Mouse (Mus musculus): ENCODE results near the gene Eng. TPM values are rescaled to one million over a fixed set of nuclear protein-coding genes. Genes with fewer than 3 reads are reported as not detected.
A peak's percentile ranks its signal among the peaks of the same experiment; 100 is the strongest.

Eng gene
- polyA plus RNA-seq, 1 experiment from 2014 or later = 25.5 TPM

DNA sequence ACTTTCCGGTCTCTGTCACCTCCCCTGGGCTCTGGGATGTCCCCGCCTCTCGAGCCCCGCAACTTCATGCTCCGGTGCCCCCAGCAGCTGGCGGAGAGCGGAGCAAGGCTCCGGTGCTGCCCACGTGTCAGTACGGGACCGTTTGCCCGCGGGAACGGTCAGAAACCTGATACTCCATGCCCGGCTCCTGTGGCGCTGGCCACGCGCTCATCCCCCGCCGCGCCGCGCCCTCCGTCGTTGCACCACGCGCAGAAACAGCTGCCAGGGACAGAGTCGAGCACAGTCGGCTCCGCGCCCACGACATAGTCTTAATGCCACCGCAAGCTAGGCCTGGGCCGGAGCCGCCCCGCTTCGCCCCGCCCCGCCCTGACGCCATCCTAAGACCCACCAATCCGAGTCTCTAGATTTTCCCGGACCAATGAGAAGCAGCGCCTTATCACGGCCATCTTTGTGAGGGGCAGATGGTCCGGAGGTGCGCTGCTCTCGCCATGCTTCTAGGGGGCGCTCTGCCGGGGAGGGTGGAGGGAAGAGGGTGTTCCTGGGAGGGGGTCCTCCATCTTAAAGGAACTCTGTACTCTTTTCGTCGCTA, 47.5 kb downstream of the Eng start:
- Histone ChIP-seq H3K9me3 (ENCODE audit: control insufficient read depth, low read length) (no peaks in the 10 kb centered on the region), H3K4me3 (ENCODE audit: low read depth, low read length) (peak overlapping the region; percentile 75), H3K27me3 (ENCODE audit: control insufficient read depth, insufficient read depth, low read length) (no peaks in the 10 kb centered on the region), H3K36me3 (ENCODE audit: control insufficient read depth, insufficient read depth, low read length) (no peaks in the 10 kb centered on the region), H3K9ac (ENCODE audit: low read length) (peak overlapping the region; percentile 83), H3K4me2 (ENCODE audit: low read depth, low read length, severe bottlenecking) (peak overlapping the region; percentile 93), H3K27ac (ENCODE audit: low read depth, low read length) (peak overlapping the region; percentile 46; the same call in 1 of the 2 replicates), H3K4me1 (replicated peaks; ENCODE audit: control insufficient read depth, insufficient read depth, low read length) (peaks cover 4% of the 10 kb centered on the region; the same call in 1 of the 2 replicates)
- peak; percentile 98 for DNase-seq (ENCODE audit: low spot score)
- WGBS = under 1% methylated on average over 51 of the region's 51 CpGs
- ATAC-seq (replicated peaks; ENCODE audit: low FRiP score) = peak; percentile 99

DNA sequence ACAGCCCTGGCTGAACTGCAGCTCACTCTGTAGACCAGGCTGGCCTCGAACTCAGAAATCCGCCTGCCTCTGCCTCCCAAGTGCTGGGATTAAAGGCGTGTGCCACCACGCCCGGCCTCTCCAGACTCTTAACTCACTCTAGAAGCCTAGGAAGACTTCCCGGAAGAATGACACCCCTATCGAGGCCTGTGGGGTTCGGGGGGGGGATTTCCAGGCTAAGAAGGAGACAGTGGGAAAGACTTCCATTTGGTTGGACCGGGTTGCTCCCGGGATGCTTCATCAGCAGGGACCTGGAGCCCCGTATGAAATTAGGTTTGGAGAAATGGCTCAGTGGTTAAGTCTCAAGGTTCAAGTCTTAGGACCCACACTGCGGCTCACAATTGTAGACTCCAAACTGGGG, 48.3 kb downstream of the Eng start:
- no peak for ATAC-seq (replicated peaks; ENCODE audit: low FRiP score)
- peak overlapping the region; percentile 75; the same call in 1 of the 2 replicates for H3K4me3 ChIP-seq (ENCODE audit: low read depth, low read length)
- H3K27me3 ChIP-seq (ENCODE audit: control insufficient read depth, insufficient read depth, low read length) = no peaks in the 10 kb centered on the region
- peak overlapping the region; percentile 59; the same call in 1 of the 2 replicates for H3K9ac ChIP-seq (ENCODE audit: low read length)
- H3K36me3 ChIP-seq (ENCODE audit: control insufficient read depth, insufficient read depth, low read length) = no peaks in the 10 kb centered on the region
- no peaks in the 10 kb centered on the region for H3K9me3 ChIP-seq (ENCODE audit: control insufficient read depth, low read length)
- no peak for DNase-seq (ENCODE audit: low spot score)
- H3K27ac ChIP-seq (ENCODE audit: low read depth, low read length) = no peak overlapping the region
- 88% methylated on average over 12 of the region's 12 CpGs for WGBS
- H3K4me2 ChIP-seq (ENCODE audit: low read depth, low read length, severe bottlenecking) = peak overlapping the region; percentile 93; the same call in 1 of the 2 replicates
- H3K4me1 ChIP-seq (replicated peaks; ENCODE audit: control insufficient read depth, insufficient read depth, low read length) = peaks cover 4% of the 10 kb centered on the region; the same call in 1 of the 2 replicates

DNA sequence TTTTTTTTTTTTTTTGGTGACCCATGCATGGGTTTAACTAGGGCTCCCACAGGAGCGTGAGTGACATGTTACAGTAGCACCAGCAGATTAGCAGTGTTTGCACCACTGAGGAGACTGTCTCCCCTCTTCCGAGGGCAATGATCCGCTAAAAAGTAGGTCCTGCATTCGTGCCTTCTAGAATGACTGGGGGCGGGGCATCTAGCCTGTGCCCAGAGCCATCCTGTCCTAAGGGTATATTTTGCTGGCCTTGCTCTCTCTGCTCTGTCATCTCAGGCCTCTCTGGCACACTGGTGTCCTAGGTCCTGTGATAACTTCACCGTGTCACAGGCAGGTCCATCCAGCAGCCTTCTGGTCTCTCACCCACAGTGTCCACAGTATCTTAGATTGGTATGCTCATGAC, 53.3 kb downstream of the Eng start:
- Histone ChIP-seq H3K36me3 (ENCODE audit: control insufficient read depth, insufficient read depth, low read length) (peaks cover 7% of the 10 kb centered on the region; the same call in 1 of the 2 replicates), H3K27ac (ENCODE audit: low read depth, low read length) (no peak overlapping the region), H3K4me2 (ENCODE audit: low read depth, low read length, severe bottlenecking) (no peak overlapping the region), H3K9ac (ENCODE audit: low read length) (no peak overlapping the region), H3K9me3 (ENCODE audit: control insufficient read depth, low read length) (no peaks in the 10 kb centered on the region), H3K27me3 (ENCODE audit: control insufficient read depth, insufficient read depth, low read length) (no peaks in the 10 kb centered on the region), H3K4me1 (replicated peaks; ENCODE audit: control insufficient read depth, insufficient read depth, low read length) (no peaks in the 10 kb centered on the region), H3K4me3 (ENCODE audit: low read depth, low read length) (no peak overlapping the region)
- no peak for ATAC-seq (replicated peaks; ENCODE audit: low FRiP score)
- DNase-seq (ENCODE audit: low spot score) = no peak
- 87% methylated on average over 6 of the region's 6 CpGs for WGBS

DNA sequence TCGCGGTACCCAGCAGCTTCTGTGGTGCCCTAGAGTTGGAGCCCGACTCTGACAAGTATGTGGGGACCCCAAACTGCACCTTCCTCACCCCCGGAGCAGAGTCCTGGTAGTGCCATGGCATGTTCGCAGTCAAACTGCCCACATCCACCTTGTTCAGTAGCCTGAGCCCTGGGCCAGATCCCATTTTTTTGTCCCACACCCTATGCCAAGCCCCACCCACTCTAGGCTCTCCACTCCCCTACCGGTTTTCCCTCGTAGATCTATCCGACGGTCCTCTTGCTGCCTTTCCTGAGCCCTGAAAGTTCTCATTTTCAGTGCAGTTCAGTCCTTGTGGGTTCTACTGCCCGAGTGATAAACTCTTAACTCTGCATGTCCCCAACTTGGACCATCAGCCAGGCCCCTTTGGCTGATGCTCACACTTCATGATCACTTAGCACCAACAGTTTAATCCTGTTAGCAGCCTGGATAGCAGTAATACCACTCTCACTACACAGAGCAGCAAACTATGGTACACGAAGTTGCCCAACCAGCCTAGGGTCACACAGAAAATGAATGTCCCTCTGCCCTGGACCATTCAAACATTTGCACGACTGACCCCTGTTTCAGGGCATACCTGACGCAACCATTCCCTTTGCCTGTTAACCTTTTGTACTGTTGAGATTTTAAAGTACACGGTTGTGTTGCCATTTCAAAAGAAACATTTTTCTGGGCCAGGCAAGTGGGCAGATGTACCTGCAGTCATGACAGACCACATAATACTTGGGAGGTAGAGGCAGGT, 54.8 kb downstream of the Eng start:
- H3K4me1 ChIP-seq (replicated peaks; ENCODE audit: control insufficient read depth, insufficient read depth, low read length) = no peaks in the 10 kb centered on the region
- 90% methylated on average over 14 of the region's 14 CpGs for WGBS

DNA sequence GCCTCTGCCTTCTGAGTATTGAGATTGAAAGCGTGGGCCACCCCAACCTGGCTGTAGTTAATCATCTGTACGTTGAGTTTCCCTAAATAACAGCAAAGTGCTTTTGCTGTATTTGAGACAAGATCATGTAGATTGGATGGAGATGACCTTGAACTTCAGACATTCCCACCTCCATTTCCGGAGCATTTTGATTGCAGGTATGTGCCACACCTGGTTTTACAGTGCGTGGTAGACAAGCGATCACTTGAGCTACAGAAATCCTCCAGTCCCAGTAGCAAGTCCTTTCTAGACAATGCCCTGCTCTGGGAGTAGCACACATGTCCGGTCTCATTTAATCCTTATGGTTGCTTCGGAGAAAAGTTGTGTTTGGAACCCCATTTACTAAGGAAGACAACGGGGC, 56.7 kb downstream of the Eng start:
- H3K4me2 ChIP-seq (ENCODE audit: low read depth, low read length, severe bottlenecking) = no peak overlapping the region
- H3K36me3 ChIP-seq (ENCODE audit: control insufficient read depth, insufficient read depth, low read length) = peaks cover 17% of the 10 kb centered on the region; the same call in 1 of the 2 replicates
- H3K9me3 ChIP-seq (ENCODE audit: control insufficient read depth, low read length) = no peaks in the 10 kb centered on the region
- no peak overlapping the region for H3K27ac ChIP-seq (ENCODE audit: low read depth, low read length)
- no peak for ATAC-seq (replicated peaks; ENCODE audit: low FRiP score)
- DNase-seq (ENCODE audit: low spot score) = no peak
- H3K27me3 ChIP-seq (ENCODE audit: control insufficient read depth, insufficient read depth, low read length) = no peaks in the 10 kb centered on the region
- 97% methylated on average over 8 of the region's 8 CpGs for WGBS
- no peak overlapping the region for H3K9ac ChIP-seq (ENCODE audit: low read length)
- no peaks in the 10 kb centered on the region for H3K4me1 ChIP-seq (replicated peaks; ENCODE audit: control insufficient read depth, insufficient read depth, low read length)
- H3K4me3 ChIP-seq (ENCODE audit: low read depth, low read length) = no peak overlapping the region

More for the DNA sequence above, 54.8 kb downstream of the Eng start:
- Histone ChIP-seq H3K9me3 (ENCODE audit: control insufficient read depth, low read length) (no peaks in the 10 kb centered on the region), H3K4me3 (ENCODE audit: low read depth, low read length) (no peak overlapping the region), H3K27me3 (ENCODE audit: control insufficient read depth, insufficient read depth, low read length) (no peaks in the 10 kb centered on the region), H3K9ac (ENCODE audit: low read length) (no peak overlapping the region), H3K36me3 (ENCODE audit: control insufficient read depth, insufficient read depth, low read length) (peaks cover 10% of the 10 kb centered on the region; the same call in 1 of the 2 replicates), H3K27ac (ENCODE audit: low read depth, low read length) (no peak overlapping the region), H3K4me2 (ENCODE audit: low read depth, low read length, severe bottlenecking) (no peak overlapping the region)
- DNase-seq (ENCODE audit: low spot score) (no peak), ATAC-seq (replicated peaks; ENCODE audit: low FRiP score) (no peak)

DNA sequence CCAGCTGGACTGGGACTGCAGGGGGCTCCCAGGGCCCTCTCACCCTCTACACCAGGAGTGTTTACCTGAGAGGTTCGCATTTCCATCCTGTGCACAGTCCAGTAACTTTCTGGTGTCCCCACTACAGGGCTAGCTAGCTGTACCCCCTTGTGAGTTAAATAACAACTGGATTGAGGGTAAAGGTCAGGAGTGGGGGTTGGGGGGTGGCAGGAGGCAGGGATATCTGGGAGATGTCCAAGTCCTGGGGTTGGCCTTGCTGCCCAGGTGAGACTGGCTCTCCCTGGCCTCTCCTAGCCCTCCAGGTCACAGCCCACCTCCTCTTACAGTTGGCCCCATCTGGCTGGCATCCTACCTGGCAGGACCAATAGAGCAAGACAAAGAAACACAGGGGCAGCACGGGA, 57.6 kb downstream of the Eng start, which contains the start of gene Fpgs:
Gene Fpgs (minus strand): TSS at position 125 of the 401 bp plus-strand sequence.
- no peak for DNase-seq (ENCODE audit: low spot score)
- Histone ChIP-seq H3K4me3 (ENCODE audit: low read depth, low read length) (no peak within 1 kb of the TSS), H3K4me2 (ENCODE audit: low read depth, low read length, severe bottlenecking) (no peak within 1 kb of the TSS), H3K4me1 (replicated peaks; ENCODE audit: control insufficient read depth, insufficient read depth, low read length) (no peaks in the 10 kb centered on the region), H3K9ac (ENCODE audit: low read length) (no peak within 1 kb of the TSS), H3K27ac (ENCODE audit: low read depth, low read length) (no peak within 1 kb of the TSS), H3K27me3 (ENCODE audit: control insufficient read depth, insufficient read depth, low read length) (no peaks in the 10 kb centered on the region), H3K9me3 (ENCODE audit: control insufficient read depth, low read length) (no peaks in the 10 kb centered on the region), H3K36me3 (ENCODE audit: control insufficient read depth, insufficient read depth, low read length) (peaks cover 24% of the 10 kb centered on the region; the same call in 1 of the 2 replicates)
- WGBS = 89% methylated on average over 2 of the region's 2 CpGs
- ATAC-seq (replicated peaks; ENCODE audit: low FRiP score) = no peak

DNA sequence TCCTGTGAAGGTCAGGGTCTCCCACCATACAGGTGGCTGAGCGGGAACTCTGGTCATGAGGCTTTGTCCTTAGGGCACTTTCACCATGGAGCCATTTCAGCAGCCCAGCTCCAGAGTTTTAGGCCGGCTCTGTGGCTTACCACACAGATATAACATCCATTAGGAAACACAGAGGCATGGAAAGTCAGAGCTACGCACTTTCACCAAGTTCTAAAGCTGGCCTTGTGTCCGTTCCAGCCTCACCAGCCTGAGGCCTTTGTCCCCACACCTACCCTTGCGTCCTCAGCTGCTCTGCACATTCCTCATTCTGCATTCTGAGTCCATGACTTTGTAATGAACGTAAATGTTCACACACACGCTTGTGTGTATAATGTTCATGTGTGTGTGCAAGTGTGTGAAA, 58.6 kb downstream of the Eng start:
- ATAC-seq (replicated peaks; ENCODE audit: low FRiP score) (no peak), DNase-seq (ENCODE audit: low spot score) (no peak)
- WGBS = 95% methylated on average over 7 of the region's 7 CpGs
- Histone ChIP-seq H3K4me1 (replicated peaks; ENCODE audit: control insufficient read depth, insufficient read depth, low read length) (no peaks in the 10 kb centered on the region), H3K9me3 (ENCODE audit: control insufficient read depth, low read length) (no peaks in the 10 kb centered on the region), H3K27me3 (ENCODE audit: control insufficient read depth, insufficient read depth, low read length) (no peaks in the 10 kb centered on the region), H3K27ac (ENCODE audit: low read depth, low read length) (no peak overlapping the region), H3K9ac (ENCODE audit: low read length) (no peak overlapping the region), H3K4me2 (ENCODE audit: low read depth, low read length, severe bottlenecking) (no peak overlapping the region), H3K4me3 (ENCODE audit: low read depth, low read length) (no peak overlapping the region), H3K36me3 (ENCODE audit: control insufficient read depth, insufficient read depth, low read length) (peaks cover 32% of the 10 kb centered on the region; the same call in 1 of the 2 replicates)

DNA sequence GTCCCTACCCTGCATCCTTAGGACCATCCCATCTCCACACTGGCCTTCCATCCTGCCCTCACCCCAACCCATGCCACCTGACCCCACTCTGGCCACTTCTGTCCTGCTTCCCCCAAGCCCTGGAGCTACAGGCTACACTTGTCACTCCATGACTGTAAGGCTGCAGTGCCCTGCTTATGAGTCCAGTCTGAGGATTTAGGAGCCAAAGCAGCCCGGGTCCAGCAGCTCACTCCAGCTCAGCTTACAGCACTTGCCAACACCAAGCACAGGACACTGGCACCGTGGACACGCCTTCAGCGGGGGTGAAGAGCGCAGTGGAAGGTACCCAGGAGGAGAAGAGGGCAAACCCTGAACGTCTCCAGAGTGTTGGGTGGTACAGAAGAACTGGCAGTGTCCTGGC, 60.6 kb downstream of the Eng start:
- no peak for DNase-seq (ENCODE audit: low spot score)
- Histone ChIP-seq H3K4me2 (ENCODE audit: low read depth, low read length, severe bottlenecking) (no peak overlapping the region), H3K36me3 (ENCODE audit: control insufficient read depth, insufficient read depth, low read length) (peaks cover 35% of the 10 kb centered on the region; the same call in 1 of the 2 replicates), H3K27me3 (ENCODE audit: control insufficient read depth, insufficient read depth, low read length) (no peaks in the 10 kb centered on the region), H3K4me3 (ENCODE audit: low read depth, low read length) (no peak overlapping the region), H3K27ac (ENCODE audit: low read depth, low read length) (no peak overlapping the region), H3K9me3 (ENCODE audit: control insufficient read depth, low read length) (no peaks in the 10 kb centered on the region), H3K9ac (ENCODE audit: low read length) (no peak overlapping the region), H3K4me1 (replicated peaks; ENCODE audit: control insufficient read depth, insufficient read depth, low read length) (peaks cover 4% of the 10 kb centered on the region)
- ATAC-seq (replicated peaks; ENCODE audit: low FRiP score) = no peak
- WGBS = 93% methylated on average over 6 of the region's 6 CpGs
